Mouse (Mus musculus): ENCODE results near the gene Nos1ap. TPM values are rescaled to one million over a fixed set of nuclear protein-coding genes. Genes with fewer than 3 reads are reported as not detected.

Gene Nos1ap
- total RNA-seq, 1 experiment from 2014 or later: 3.3 TPM

DNA sequence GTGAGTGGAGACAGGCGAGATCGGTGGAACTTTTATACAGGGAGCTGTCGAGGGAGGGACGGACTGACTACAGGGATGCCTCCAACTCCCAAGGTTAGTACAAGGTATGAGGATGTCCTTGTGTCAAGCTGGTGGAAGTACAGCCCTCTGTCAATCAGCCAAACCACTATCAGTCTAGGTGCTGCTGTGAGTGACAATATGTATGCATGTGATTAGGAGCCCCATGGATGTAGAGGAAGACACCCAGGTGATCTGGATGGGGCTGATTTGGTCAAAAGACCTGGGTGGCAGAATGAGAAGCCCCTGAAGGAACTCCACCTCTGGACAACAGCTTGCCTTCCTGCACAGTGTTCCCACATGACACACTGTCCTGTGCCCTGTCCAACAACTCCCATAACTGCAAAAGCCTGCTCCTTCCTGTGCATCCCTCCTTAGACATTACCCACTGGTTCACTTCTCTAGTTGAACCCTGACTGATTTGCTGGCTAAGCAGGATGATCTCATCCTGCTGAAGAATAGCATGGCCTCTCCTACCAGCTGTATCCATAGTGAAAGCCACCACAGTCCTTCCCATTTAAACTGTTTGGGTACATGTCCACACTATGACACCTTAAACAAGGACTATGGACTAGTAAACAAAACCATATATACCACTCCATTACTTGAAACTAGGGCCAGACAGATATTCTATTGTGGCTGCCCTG, 35.3 kb downstream of the Nos1ap start:
- no peak for ATAC-seq (ENCODE audit: extremely low read depth, insufficient number of reproducible peaks, low FRiP score, poor library complexity, severe bottlenecking)

DNA sequence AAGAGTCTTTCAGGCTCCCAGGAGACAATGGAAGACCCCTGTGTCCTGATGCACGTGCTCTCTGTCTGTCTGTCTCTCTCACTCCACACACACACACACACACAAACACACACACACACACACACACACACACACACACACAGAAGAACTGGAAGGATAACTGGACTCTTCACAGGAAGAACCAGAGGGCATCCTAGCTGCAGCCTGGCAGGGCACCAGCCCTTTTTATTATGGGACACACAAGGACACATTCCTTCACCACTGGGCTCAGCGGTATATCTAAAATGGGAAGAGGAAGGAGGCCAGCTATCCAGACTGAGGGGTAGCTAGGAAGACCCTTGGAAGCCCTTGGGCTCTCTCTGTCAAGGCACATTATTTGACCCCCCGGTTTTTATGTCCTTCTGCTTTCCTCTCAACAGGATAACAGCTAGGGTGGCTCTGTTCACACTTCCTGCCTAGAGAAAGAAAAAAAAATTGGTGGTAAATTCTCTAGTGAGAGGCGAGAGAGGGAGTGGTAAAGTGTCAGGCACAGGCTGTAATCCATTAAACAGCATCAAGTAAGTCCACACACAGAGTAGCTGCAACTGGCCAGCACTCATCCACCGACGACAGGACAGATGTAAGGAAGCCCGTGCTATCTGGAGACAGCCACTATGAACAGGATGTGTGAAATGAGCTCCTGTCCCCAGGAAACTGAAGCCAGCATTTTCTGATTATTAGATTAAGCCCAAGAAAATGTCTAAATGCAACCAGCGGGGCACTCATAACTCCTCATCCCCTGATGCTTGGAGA, 38.8 kb downstream of the Nos1ap start:
- no peak for ATAC-seq (ENCODE audit: extremely low read depth, insufficient number of reproducible peaks, low FRiP score, poor library complexity, severe bottlenecking)

GRCm38 (mm10) chr1:170549059-170549458, 40.6 kb downstream of the Nos1ap start:
- no peak for ATAC-seq (ENCODE audit: extremely low read depth, insufficient number of reproducible peaks, low FRiP score, poor library complexity, severe bottlenecking)

- ATAC-seq (ENCODE audit: extremely low read depth, insufficient number of reproducible peaks, low FRiP score, poor library complexity, severe bottlenecking): no peak
Observed at GRCm38 (mm10) chr1:170548192-170548795, 41.4 kb downstream of the Nos1ap start.

DNA sequence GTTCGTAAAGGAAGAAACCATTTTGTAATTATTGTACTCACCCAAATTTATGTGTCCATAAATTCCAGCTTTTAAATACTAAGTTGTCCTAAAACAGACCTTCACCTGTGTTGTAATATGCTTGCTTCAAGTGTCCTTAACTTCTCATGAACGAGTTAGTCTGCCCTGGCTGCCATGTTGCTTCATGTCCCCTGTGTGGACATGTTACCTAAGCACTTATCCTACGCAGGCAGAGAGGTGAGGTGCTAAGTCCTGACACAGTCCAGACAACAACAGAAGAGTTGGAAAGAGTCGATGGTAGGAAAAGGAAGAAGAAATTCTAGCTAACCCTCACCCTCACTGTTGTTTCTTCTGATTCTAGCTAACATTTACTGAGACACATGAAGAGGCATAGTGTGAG, 43.4 kb downstream of the Nos1ap start:
- no peak for ATAC-seq (ENCODE audit: extremely low read depth, insufficient number of reproducible peaks, low FRiP score, poor library complexity, severe bottlenecking)

GRCm38 (mm10) chr1:170545286-170545685, 44.4 kb downstream of the Nos1ap start:
- peak; percentile 48 for ATAC-seq (ENCODE audit: extremely low read depth, insufficient number of reproducible peaks, low FRiP score, poor library complexity, severe bottlenecking)

GRCm38 (mm10) chr1:170539507-170539906, 50.2 kb downstream of the Nos1ap start:
- no peak for ATAC-seq (ENCODE audit: extremely low read depth, insufficient number of reproducible peaks, low FRiP score, poor library complexity, severe bottlenecking)

- ATAC-seq (ENCODE audit: extremely low read depth, insufficient number of reproducible peaks, low FRiP score, poor library complexity, severe bottlenecking): no peak
Observed at GRCm38 (mm10) chr1:170538481-170539061, 51.1 kb downstream of the Nos1ap start.

DNA sequence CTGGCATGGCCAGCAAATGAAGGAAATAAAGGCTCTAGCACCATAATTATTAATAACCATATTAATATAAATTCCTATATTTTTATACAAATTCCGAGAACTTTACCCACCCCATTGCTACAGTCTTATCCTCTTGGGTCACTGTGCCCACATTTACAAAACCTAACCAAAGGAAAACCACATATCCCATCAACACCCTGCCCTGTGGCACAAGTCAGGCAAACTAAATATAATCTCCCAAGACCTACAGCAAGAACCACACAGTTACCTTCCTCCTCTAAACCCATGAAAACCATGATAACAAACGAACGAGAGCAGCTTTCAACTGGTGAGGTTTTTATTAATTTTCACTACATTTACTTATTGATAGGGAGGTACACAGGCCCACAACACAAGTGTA, 53.3 kb downstream of the Nos1ap start:
- ATAC-seq (ENCODE audit: extremely low read depth, insufficient number of reproducible peaks, low FRiP score, poor library complexity, severe bottlenecking): no peak

- ATAC-seq (ENCODE audit: extremely low read depth, insufficient number of reproducible peaks, low FRiP score, poor library complexity, severe bottlenecking): peak; percentile 58
Observed at GRCm38 (mm10) chr1:170535221-170535620, 54.4 kb downstream of the Nos1ap start.

GRCm38 (mm10) chr1:170531286-170531685, 58.4 kb downstream of the Nos1ap start:
- no peak for ATAC-seq (ENCODE audit: extremely low read depth, insufficient number of reproducible peaks, low FRiP score, poor library complexity, severe bottlenecking)

- no peak for ATAC-seq (ENCODE audit: extremely low read depth, insufficient number of reproducible peaks, low FRiP score, poor library complexity, severe bottlenecking)
Observed at GRCm38 (mm10) chr1:170530456-170530855, 59.2 kb downstream of the Nos1ap start.

DNA sequence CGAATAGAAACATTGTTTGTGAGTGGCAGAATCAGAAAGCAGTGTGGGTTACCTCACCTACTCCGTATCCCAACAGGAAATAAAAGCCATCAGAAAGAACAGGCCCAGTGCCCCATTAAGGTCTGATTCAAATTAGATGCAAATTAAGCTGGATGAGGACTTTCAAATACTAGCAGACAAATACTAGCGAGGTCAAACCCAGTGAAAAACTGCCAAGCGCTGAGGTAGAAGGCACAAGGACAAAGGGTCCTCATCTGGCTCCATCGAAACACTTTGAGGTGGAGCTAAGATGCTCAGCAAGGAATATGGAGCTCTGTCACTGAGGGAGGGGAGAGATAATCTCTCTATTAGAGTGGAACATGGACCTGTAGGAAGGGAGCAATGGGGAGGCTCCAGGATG, 66.8 kb downstream of the Nos1ap start:
- ATAC-seq (ENCODE audit: extremely low read depth, insufficient number of reproducible peaks, low FRiP score, poor library complexity, severe bottlenecking): no peak

DNA sequence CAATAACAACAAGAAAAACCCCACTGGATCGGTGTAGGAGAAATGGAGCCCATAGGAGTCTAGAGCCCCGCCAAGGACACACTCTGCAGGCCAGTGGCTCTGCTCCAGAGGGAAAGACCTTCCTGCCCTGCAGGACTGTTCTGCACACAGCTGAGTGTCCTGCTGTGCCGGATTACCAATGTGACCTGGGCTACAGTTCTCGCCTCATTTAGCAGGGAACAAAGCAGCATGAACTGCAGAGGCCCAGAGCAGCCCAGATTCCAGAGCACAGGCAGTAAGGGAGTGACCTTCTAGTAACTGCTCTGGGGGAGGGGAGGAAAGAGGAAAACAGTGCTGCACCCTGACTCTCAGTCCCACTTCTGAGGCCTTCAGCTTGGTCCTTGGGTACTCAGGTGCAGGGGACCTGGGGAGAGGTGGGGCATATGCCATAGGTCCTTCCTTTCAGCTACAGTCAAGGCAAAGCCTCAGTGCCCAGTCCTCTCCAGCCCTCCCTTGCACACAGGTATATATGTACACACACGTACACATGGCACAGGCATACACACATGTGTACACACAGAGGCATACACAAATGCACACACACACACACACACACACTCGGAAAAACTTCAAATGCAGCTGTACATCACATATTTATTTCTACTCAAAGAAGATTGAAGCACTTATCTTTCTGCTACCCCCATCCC, 68.0 kb downstream of the Nos1ap start:
- ATAC-seq (ENCODE audit: extremely low read depth, insufficient number of reproducible peaks, low FRiP score, poor library complexity, severe bottlenecking): no peak

DNA sequence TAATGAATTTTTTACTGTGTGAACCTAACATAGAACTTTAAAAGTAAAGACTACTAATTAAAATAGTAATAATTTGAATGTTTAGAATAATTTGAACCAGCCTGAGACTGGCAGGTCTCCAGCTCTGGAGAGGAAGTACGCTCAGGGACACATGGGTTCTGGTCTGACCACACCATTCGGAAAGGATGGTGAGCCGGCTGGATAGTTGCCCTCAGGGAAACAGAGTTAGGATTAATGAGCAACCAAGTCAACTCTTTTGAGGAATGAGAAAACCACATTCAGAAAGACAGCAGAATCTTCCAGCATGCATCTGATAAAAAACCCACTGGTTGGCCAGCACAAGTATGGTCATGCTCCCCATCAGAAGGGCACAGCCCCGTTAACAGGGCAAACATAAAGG, 69.5 kb downstream of the Nos1ap start:
- no peak for ATAC-seq (ENCODE audit: extremely low read depth, insufficient number of reproducible peaks, low FRiP score, poor library complexity, severe bottlenecking)

DNA sequence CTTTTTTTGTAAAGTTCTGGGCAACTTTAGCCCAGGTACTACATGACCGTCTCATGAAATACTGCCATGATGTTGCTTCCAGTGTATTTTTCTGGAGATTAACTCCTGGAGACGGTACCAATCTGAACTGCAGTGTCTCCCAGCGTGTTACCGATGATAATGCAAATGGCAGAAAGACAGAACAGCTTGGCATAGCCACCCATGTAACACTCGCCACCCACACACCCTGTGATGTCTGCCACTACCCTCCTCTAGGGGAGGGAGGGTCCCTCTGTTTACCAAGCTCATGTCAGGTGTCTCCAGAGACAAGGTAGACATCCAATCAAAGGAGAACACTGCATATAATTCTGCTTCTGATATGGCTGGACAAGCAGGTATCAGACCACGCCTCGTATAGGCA, 70.0 kb downstream of the Nos1ap start:
- ATAC-seq (ENCODE audit: extremely low read depth, insufficient number of reproducible peaks, low FRiP score, poor library complexity, severe bottlenecking): no peak

DNA sequence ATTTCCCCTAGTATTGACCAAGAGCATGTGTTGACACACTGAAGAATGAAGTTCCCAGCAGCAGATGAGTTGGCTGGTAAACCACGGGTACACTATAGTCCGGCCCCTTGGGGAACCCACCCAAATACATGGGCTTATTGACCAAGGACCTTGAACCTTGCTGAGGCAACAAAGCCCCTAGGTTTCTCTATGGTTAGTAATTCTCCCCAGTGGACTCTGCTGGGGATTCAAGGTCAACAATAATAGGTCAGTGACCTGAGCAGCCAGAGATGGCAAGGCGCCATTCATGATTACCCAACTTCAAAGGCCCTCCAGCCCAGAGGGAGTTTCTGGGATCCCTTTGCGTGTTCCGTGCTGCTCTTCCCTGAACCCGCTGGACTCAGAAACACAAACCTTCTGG, 73.5 kb downstream of the Nos1ap start:
- ATAC-seq (ENCODE audit: extremely low read depth, insufficient number of reproducible peaks, low FRiP score, poor library complexity, severe bottlenecking): no peak

- ATAC-seq (ENCODE audit: extremely low read depth, insufficient number of reproducible peaks, low FRiP score, poor library complexity, severe bottlenecking): no peak
Observed at GRCm38 (mm10) chr1:170515455-170515854, 74.2 kb downstream of the Nos1ap start.

DNA sequence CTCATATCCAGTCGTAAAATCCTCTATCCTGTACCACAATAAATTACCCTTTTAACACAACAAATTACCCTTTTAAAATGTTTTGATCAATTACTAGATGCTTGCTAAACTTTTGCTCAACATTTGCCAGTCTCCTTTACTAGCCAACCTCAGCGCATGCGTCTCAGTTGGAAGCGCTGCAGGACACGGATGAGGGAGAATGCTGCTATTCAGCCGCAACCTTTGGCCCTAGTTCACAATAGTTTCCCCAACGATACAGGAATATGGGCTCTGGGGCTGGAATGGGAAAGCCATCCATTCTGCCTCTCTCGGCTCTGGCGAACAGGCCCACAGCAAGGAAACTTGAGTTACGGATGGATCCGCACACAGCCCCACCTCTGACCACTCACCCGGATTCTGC, 75.4 kb downstream of the Nos1ap start:
- ATAC-seq (ENCODE audit: extremely low read depth, insufficient number of reproducible peaks, low FRiP score, poor library complexity, severe bottlenecking): no peak
